Mouse (Mus musculus) megakaryocyte, embryonic 14.5 days (primary cell): Measurements from ENCODE around the gene Trcg1.

Source experiments
- FLI1 ChIP-seq: IDR thresholded peaks from 2 replicates; pipeline ENCODE4 v1.6.1; 2012; ENCODE audit warnings: low read length, inconsistent platforms, mixed read lengths
- GATA1 ChIP-seq: IDR thresholded peaks from 3 replicates; pipeline ENCODE4 v1.6.1; 2012; ENCODE audit warnings: mixed read lengths, low read length, inconsistent platforms, borderline replicate concordance

- no peak; the same call in 2 of the 3 replicates for TF ChIP-seq GATA1
- no peak for TF ChIP-seq FLI1
These were observed 32.2 kb downstream of the Trcg1 start for GRCm38 (mm10) chr9:57268575-57268974.
